Mouse (Mus musculus) hindbrain, embryonic 11.5 days (tissue): ENCODE measurements around the gene Fcrl6. TPM values are rescaled to one million over a fixed set of nuclear protein-coding genes. Genes with fewer than 3 reads are reported as not detected.
A peak's percentile ranks its signal among the peaks of the same experiment; 100 is the strongest.

ENCODE experiments used
- ATAC-seq: fragments of 200-750 bp; cut with Nextera tagmentation; 2 replicates; pipeline ENCODE4 v1.8.0; 2017; ENCODE audit warnings: mild to moderate bottlenecking, moderate TSS enrichment, moderate library complexity; ENCODE audit not compliant: low FRiP score
- DNase-seq: peaks from one replicate; pipeline ENCODE4 v3.0.0-alpha.2; 2015; ENCODE audit warnings: low spot score
- H3K27ac ChIP-seq: fragments of 300-500 bp; sonication (generic); 2 replicates; pipeline ENCODE4 v1.5.1; 2014; ENCODE audit warnings: mild to moderate bottlenecking, low read depth, low read length
- H3K27me3 ChIP-seq: fragments of 300-500 bp; sonication (generic); 2 replicates; pipeline ENCODE4 v1.6.1; 2014; ENCODE audit warnings: mild to moderate bottlenecking, low read length, moderate library complexity, mixed read lengths; ENCODE audit not compliant: control insufficient read depth, insufficient read depth
- H3K36me3 ChIP-seq: fragments of 300-500 bp; sonication (generic); 2 replicates; pipeline ENCODE4 v1.6.1; 2014; ENCODE audit warnings: mild to moderate bottlenecking, low read length, moderate library complexity, mixed read lengths; ENCODE audit not compliant: control insufficient read depth, insufficient read depth
- H3K4me1 ChIP-seq: fragments of 300-500 bp; sonication (generic); replicated peaks from 2 replicates; pipeline ENCODE4 v1.6.1; 2014; ENCODE audit warnings: low read length, mixed read lengths; ENCODE audit not compliant: control insufficient read depth, insufficient read depth
- H3K4me2 ChIP-seq: fragments of 300-500 bp; sonication (generic); replicated peaks from 2 replicates; pipeline ENCODE4 v1.6.1; 2014; ENCODE audit warnings: mild to moderate bottlenecking, low read depth, low read length
- H3K4me3 ChIP-seq: fragments of 300-500 bp; sonication (generic); 2 replicates; pipeline ENCODE4 v1.5.1; 2014; ENCODE audit warnings: low read depth, low read length
- H3K9ac ChIP-seq: fragments of 300-500 bp; sonication (generic); 2 replicates; pipeline ENCODE4 v1.6.1; 2014; ENCODE audit warnings: low read depth, low read length
- H3K9me3 ChIP-seq: fragments of 300-500 bp; sonication (generic); 2 replicates; pipeline ENCODE4 v1.6.1; 2016; ENCODE audit warnings: low read length; ENCODE audit not compliant: control insufficient read depth
- WGBS: fragments of 180-500 bp; shearing (Covaris S2); extraction: QIAGEN DNeasy Blood & Tissue Kit; methylation state at CpG from one replicate; pipeline ENCODE4 v1.1.7; 2014; 5-methylcytosine and 5-hydroxymethylcytosine counted together
- polyA plus RNA-seq: library from polyadenylated mRNA; unstranded; fragments of >200 nt; fragmentation: Nextera tagmentation; extraction: Ambion mirVana; gene quantifications from 2 replicates; pipeline ENCODE4 v1.2.1, GENCODE M21; 2014

Gene Fcrl6
- polyA plus RNA-seq, 1 experiment from 2014 or later, result 0.22 TPM

DNA sequence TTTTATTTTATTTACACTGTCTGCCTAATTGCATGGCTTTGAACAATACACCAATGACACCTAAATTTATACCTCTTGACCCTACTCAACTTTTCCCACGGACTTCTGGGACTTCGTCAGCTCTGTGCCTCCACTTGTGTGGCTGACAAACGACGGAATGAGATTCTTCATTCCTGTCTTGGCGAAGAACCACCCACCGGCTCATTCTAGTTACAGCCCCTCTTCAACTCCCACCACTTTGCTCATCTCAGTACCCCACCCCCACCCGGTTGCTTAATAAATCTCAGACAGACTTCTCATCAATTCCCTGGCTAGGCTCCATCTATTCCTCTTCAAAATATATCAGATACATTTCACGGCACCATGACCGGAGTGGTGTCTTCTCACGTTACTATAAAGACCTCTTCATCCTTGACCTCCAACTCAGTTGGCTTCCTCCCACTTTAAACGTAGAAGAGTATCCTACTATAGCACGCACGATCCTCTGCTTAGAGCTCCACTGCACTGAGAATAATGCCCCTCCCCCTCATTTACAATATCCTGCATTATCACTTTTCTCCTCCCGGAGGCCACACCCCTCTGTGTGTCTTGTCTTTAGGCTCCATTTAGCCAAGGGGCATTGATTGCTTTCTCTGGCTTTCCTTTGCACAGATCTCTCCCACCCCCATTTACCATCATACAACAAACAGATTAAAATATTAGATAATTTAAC, 15.2 kb upstream of the Fcrl6 start:
- Histone ChIP-seq H3K4me1 (peaks cover 4% of the 10 kb centered on the region; the same call in 1 of the 2 replicates), H3K27me3 (no peaks in the 10 kb centered on the region), H3K27ac (no peak overlapping the region), H3K4me2 (peak overlapping the region; percentile 74), H3K9me3 (no peaks in the 10 kb centered on the region), H3K9ac (no peak overlapping the region), H3K36me3 (no peaks in the 10 kb centered on the region), H3K4me3 (no peak overlapping the region; the same call in 1 of the 2 replicates)
- DNase-seq, result peak; percentile 34
- ATAC-seq, result peak; percentile 53
- WGBS, result 22% methylated on average over 14 of the region's 14 CpGs

DNA sequence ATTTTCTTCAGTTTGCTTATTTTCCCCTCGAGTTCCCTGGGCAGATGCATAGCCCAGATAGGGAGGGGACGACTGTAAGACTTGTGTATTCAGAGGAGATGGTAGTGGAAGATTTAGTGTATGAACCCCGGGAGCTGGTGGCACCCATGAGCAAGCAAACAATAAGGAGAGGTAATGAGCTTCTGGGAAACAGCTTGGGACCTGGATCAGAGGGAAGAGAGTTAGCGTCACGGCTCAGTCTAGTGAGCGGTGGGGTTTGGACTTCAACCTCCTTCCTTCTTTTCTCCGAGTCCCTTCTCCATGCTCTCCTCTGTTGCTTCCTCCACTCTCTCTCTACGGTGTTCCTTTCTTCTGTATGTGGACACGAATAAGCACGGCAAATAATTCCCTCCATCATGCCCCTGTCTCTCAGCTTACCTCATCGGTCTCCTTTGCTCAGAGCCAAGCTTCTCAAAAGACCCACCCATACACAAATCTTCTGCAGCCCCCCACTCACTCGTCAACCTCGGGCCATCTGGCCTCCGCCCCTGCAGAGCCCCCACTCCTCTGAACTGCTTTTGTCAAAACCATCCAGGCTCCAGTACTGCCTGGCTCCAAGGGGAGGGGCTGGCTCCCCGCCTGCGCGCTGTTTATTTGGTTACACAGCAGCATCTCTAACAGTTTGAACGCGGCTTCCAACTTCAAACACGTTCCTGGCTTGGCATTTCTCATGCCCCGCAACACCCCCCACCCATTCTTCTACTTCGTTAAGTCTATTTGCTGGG, 14.4 kb upstream of the Fcrl6 start:
- 10% methylated on average over 22 of the region's 22 CpGs for WGBS
- peaks cover 4% of the 10 kb centered on the region; the same call in 1 of the 2 replicates for H3K4me1 ChIP-seq
- ATAC-seq (peak; percentile 85), DNase-seq (peak; percentile 47)
- peak overlapping the region; percentile 35 for H3K4me3 ChIP-seq
- no peaks in the 10 kb centered on the region for H3K36me3 ChIP-seq
- H3K4me2 ChIP-seq, result peak overlapping the region; percentile 74
- no peaks in the 10 kb centered on the region for H3K9me3 ChIP-seq
- H3K9ac ChIP-seq, result peak overlapping the region; percentile 52
- H3K27ac ChIP-seq, result peak overlapping the region; percentile 20; the same call in 1 of the 2 replicates
- no peaks in the 10 kb centered on the region for H3K27me3 ChIP-seq

DNA sequence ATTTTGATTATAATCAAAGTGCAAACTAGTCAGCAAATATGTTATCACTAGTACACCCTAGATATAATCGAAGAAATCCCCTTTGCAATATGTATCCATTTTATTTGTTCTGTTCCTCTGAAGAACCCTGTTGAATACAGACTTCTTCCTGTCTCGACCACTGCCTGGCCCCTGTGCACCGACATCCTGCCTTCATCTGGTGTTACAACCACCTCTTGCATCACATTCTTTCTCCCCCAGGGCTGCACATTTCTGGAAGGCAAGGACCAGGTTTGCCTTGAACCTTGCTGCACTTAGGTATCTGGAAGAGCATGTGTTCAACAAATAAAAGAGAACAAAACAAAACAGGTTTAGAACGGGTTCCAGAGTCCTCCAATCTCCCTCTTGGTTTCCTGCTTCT, 13.1 kb upstream of the Fcrl6 start:
- peaks cover 4% of the 10 kb centered on the region; the same call in 1 of the 2 replicates for H3K4me1 ChIP-seq
- no peaks in the 10 kb centered on the region for H3K27me3 ChIP-seq
- no peak overlapping the region for H3K4me3 ChIP-seq
- ATAC-seq (no peak), DNase-seq (no peak)
- WGBS, result 77% methylated on average over 4 of the region's 4 CpGs
- H3K36me3 ChIP-seq, result no peaks in the 10 kb centered on the region
- no peak overlapping the region for H3K4me2 ChIP-seq
- H3K9me3 ChIP-seq, result no peaks in the 10 kb centered on the region
- H3K9ac ChIP-seq, result no peak overlapping the region
- no peak overlapping the region for H3K27ac ChIP-seq

DNA sequence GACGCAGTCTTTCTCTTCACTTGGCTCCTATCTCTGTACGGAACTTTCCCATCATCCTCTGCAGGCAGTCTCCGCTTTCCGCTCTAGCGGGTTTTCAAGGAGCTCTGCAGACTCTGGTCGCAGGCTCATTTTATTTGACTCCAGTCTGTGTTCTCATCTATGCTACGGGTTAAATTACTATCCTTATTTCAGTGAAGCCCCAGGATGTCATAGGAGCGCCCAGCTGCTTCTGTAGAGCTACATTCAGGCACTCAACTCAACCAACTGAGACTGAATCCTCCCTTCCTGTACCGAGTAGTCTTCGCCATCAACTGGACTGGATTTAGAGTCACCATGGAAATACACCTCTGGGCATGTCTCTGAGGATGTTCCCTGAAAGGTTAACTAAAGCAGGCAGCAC, 12.3 kb upstream of the Fcrl6 start:
- H3K36me3 ChIP-seq, result no peaks in the 10 kb centered on the region
- WGBS, result 88% methylated on average over 10 of the region's 10 CpGs
- H3K27ac ChIP-seq, result no peak overlapping the region
- no peaks in the 10 kb centered on the region for H3K9me3 ChIP-seq
- H3K4me1 ChIP-seq, result peaks cover 4% of the 10 kb centered on the region; the same call in 1 of the 2 replicates
- DNase-seq, result no peak
- no peak for ATAC-seq
- H3K9ac ChIP-seq, result no peak overlapping the region
- H3K4me2 ChIP-seq, result no peak overlapping the region
- no peaks in the 10 kb centered on the region for H3K27me3 ChIP-seq
- H3K4me3 ChIP-seq, result no peak overlapping the region

DNA sequence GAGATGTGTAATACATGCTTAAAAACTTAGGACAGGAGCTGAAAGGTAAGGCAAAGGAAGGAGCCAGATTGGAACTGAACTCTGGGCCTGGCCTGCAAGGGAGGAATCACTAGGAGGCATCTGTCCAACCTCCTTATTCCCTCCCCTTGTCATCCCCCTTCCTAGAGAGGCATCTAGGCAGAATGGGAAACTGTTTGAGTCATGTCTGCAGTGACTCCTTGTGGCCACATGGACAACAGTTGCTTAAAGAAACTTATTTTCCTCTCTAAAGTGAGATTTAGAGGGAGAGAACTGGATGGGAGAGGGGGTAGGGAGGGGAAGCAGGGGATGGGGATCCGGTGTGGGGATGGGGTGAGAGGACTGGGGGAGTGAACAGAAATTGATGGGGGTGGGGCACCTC, 10.4 kb upstream of the Fcrl6 start:
- H3K27me3 ChIP-seq, result no peaks in the 10 kb centered on the region
- H3K36me3 ChIP-seq, result no peaks in the 10 kb centered on the region
- DNase-seq (no peak), ATAC-seq (no peak)
- H3K4me2 ChIP-seq, result no peak overlapping the region
- H3K4me1 ChIP-seq, result peaks cover 4% of the 10 kb centered on the region; the same call in 1 of the 2 replicates
- 63% methylated on average over 1 of the region's 1 CpGs for WGBS
- no peak overlapping the region for H3K9ac ChIP-seq
- no peak overlapping the region for H3K4me3 ChIP-seq
- no peaks in the 10 kb centered on the region for H3K9me3 ChIP-seq
- H3K27ac ChIP-seq, result no peak overlapping the region

DNA sequence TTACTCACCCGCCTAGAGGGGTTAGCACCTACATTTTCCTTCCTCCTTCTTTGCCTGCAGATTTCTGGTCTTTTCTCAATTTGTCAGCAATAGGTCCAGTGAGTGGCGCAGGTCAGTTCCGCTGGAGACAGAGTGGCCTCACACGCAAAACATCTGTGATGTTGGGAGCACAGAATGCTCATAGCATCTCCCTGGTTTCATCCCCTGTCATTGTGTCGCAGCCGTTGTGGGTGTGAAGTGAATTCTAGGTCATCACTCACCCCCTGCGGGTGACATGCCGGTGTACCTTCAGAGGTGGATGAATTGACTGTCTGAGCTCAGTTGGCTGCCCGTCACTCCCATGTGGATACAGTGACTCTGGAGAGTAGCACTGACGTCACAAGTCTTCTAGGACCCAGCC, 9.0 kb upstream of the Fcrl6 start:
- no peaks in the 10 kb centered on the region for H3K36me3 ChIP-seq
- H3K27me3 ChIP-seq, result no peaks in the 10 kb centered on the region
- H3K4me1 ChIP-seq, result no peaks in the 10 kb centered on the region
- ATAC-seq, result no peak
- no peak for DNase-seq
- H3K4me2 ChIP-seq, result no peak overlapping the region
- no peaks in the 10 kb centered on the region for H3K9me3 ChIP-seq
- H3K27ac ChIP-seq, result no peak overlapping the region
- H3K4me3 ChIP-seq, result no peak overlapping the region
- 75% methylated on average over 10 of the region's 10 CpGs for WGBS
- no peak overlapping the region for H3K9ac ChIP-seq

DNA sequence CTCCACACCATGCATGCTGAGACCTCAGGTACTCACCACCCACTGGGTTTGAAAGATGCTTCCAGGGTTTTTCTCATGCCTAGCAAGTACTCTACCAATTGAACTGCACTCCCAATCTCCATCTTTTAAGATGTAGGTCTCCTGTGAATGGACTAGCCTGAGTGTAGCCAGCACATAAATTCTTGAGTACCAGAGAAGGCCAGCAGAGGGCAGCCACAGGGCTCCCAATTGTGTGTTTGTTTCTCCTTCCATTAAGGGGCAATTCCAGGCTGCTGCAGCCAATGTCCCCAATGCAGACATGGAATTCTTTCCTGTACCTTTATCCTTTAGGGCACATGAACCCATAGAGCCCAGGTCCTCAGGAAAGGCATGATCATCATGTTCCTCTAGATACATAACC, 7.9 kb downstream of the Fcrl6 start:
- H3K4me1 ChIP-seq, result no peaks in the 10 kb centered on the region
- no peaks in the 10 kb centered on the region for H3K27me3 ChIP-seq
- H3K27ac ChIP-seq, result no peak overlapping the region
- peak; percentile 43 for ATAC-seq
- peak; percentile 72 for DNase-seq
- no peaks in the 10 kb centered on the region for H3K9me3 ChIP-seq
- H3K4me3 ChIP-seq, result no peak overlapping the region
- no peak overlapping the region for H3K9ac ChIP-seq
- H3K36me3 ChIP-seq, result no peaks in the 10 kb centered on the region
- H3K4me2 ChIP-seq, result no peak overlapping the region

DNA sequence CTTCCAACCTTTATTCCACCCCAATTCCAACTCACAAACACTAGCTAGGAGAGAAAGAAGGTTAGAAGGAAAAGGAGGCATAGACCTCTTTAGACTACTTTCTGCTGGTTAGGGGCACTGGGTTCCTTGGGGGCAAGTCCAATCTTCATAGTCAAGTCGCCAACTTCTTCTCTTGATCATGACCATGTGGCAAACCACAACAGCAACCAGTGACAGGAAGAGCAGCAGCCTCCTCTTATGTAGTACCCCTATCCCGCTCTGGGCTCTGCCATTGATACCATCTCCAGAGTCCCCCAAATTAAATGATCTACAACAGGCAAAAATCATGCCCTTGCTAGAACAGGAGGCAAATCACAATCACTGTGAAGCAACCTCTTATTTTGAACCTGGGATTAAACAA, 8.4 kb downstream of the Fcrl6 start:
- Histone ChIP-seq H3K36me3 (no peaks in the 10 kb centered on the region), H3K27me3 (no peaks in the 10 kb centered on the region), H3K4me3 (no peak overlapping the region), H3K9me3 (no peaks in the 10 kb centered on the region), H3K4me1 (no peaks in the 10 kb centered on the region), H3K27ac (no peak overlapping the region), H3K9ac (no peak overlapping the region), H3K4me2 (no peak overlapping the region)
- ATAC-seq (no peak), DNase-seq (no peak)
- 87% methylated on average over 2 of the region's 2 CpGs for WGBS

DNA sequence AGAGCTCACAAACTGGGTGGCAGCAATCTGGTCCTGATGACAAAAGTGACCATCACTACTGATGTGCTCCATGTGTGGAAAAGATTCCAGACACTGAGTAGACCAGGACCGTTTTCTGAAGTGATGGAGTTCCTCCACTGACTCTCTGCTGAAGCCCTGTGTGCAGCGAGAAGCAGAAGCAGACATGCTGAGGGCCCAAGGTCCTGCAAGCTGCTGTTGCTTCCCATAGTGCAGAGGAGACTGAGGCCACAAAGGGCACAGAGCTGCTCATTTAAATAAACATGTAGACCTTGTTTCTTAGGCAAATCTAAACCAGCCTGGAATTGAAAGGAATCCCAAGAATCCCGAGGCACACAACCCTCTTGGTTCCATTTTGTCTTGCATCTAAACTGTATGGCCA, 9.0 kb downstream of the Fcrl6 start:
- no peaks in the 10 kb centered on the region for H3K27me3 ChIP-seq
- ATAC-seq, result no peak
- 67% methylated on average over 3 of the region's 3 CpGs for WGBS

More for the DNA sequence above, 9.0 kb downstream of the Fcrl6 start:
- no peaks in the 10 kb centered on the region for H3K4me1 ChIP-seq
- no peaks in the 10 kb centered on the region for H3K36me3 ChIP-seq
- no peak for DNase-seq
- H3K4me3 ChIP-seq, result no peak overlapping the region
- no peak overlapping the region for H3K27ac ChIP-seq
- no peaks in the 10 kb centered on the region for H3K9me3 ChIP-seq
- H3K9ac ChIP-seq, result no peak overlapping the region
- H3K4me2 ChIP-seq, result no peak overlapping the region
